Mouse (Mus musculus) limb, embryonic 12.5 days (tissue): Measurements from ENCODE around the gene Wdr24. TPM values are rescaled to one million over a fixed set of nuclear protein-coding genes. Genes with fewer than 3 reads are reported as not detected.
"Not testable (repeated sequence)": the region's sequence is repeated elsewhere in the genome, so short reads cannot be mapped to it uniquely, and the experiment has no call there.

Experiments used
- ATAC-seq: fragments of 200-750 bp; cut with Nextera tagmentation; 2 replicates; pipeline ENCODE4 v1.8.0; 2017; ENCODE audit warnings: low read depth, moderate TSS enrichment; ENCODE audit not compliant: insufficient number of reproducible peaks, insufficient read depth, low FRiP score, low TSS enrichment
- H3K27ac ChIP-seq: fragments of 300-500 bp; sonication (generic); 2 replicates; pipeline ENCODE4 v1.5.1; 2016; ENCODE audit warnings: mild to moderate bottlenecking, moderate library complexity
- H3K27me3 ChIP-seq: fragments of 300-500 bp; sonication (generic); 2 replicates; pipeline ENCODE4 v1.6.1; 2016; ENCODE audit warnings: mild to moderate bottlenecking, moderate library complexity
- H3K36me3 ChIP-seq: fragments of 300-500 bp; sonication (generic); 2 replicates; pipeline ENCODE4 v1.6.1; 2016; ENCODE audit warnings: mild to moderate bottlenecking, moderate library complexity
- H3K4me1 ChIP-seq: fragments of 300-500 bp; sonication (generic); replicated peaks from 2 replicates; pipeline ENCODE4 v1.6.1; 2016
- H3K4me2 ChIP-seq: fragments of 300-500 bp; sonication (generic); 2 replicates; pipeline ENCODE4 v1.6.1; 2016; ENCODE audit warnings: mild to moderate bottlenecking, moderate library complexity
- H3K4me3 ChIP-seq: fragments of 300-500 bp; sonication (generic); replicated peaks from 2 replicates; pipeline ENCODE4 v1.5.1; 2016; ENCODE audit warnings: mild to moderate bottlenecking
- H3K9ac ChIP-seq: fragments of 300-500 bp; sonication (generic); replicated peaks from 2 replicates; pipeline ENCODE4 v1.6.1; 2016; ENCODE audit warnings: mild to moderate bottlenecking, moderate library complexity
- H3K9me3 ChIP-seq: fragments of 300-500 bp; sonication (generic); 2 replicates; pipeline ENCODE4 v1.6.1; 2016; ENCODE audit warnings: mild to moderate bottlenecking, moderate library complexity
- WGBS: fragments of 180-500 bp; shearing (Covaris S2); methylation state at CpG from one replicate; pipeline ENCODE4 v1.1.7; 2016; 5-methylcytosine and 5-hydroxymethylcytosine counted together
- polyA plus RNA-seq: library from polyadenylated mRNA; unstranded; fragments of >200 nt; fragmentation: Nextera tagmentation; extraction: Ambion mirVana; gene quantifications from 2 replicates; pipeline ENCODE4 v1.2.1, GENCODE M21; 2016

Wdr24 gene
- polyA plus RNA-seq, 1 experiment from 2014 or later, result 30.9 TPM

- Histone ChIP-seq H3K4me2 (peak overlapping the region; percentile 87), H3K4me1 (peaks cover 47% of the 10 kb centered on the region), H3K9ac (peak overlapping the region; percentile 81), H3K27ac (peak overlapping the region; percentile 89), H3K27me3 (no peaks in the 10 kb centered on the region), H3K4me3 (peak overlapping the region; percentile 80), H3K36me3 (peaks cover 36% of the 10 kb centered on the region), H3K9me3 (no peaks in the 10 kb centered on the region)
- ATAC-seq, result peak; percentile 13; the same call in 1 of the 2 replicates
- under 1% methylated on average over 45 of the region's 45 CpGs for WGBS
Observed at GRCm38 (mm10) chr17:25791843-25792527, 31.4 kb upstream of the Wdr24 start.

DNA sequence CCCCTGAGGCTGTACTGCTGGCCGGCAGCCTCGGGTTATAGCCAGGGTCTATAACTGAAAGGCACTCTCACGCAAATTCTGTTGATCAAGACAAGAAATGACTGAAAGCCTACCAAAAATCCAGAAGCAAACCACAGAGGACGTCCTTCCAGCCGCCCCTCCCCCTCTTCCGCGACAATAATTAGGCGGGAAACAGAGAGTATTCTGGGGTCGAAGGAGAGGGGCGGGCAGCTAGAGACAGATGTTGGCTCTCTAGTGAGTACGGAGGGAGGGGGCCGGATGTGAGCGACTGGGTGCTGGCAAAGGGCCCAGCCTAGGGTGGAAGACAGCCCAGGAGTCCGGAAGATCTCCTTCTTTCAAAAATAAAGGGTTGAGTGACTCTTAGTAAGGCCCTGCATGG, 30.8 kb upstream of the Wdr24 start, which contains the start of gene Fam173a:
Gene Fam173a, minus strand, starts transcription at position 287 of the 400 bp plus-strand sequence.
- peak within 1 kb of the TSS; percentile 81 for H3K9ac ChIP-seq
- peaks cover 30% of the 10 kb centered on the region for H3K36me3 ChIP-seq
- H3K4me2 ChIP-seq, result peak within 1 kb of the TSS; percentile 87
- no peaks in the 10 kb centered on the region for H3K27me3 ChIP-seq
- H3K4me3 ChIP-seq, result peak within 1 kb of the TSS; percentile 80
- peaks cover 52% of the 10 kb centered on the region for H3K4me1 ChIP-seq
- H3K27ac ChIP-seq, result peak within 1 kb of the TSS; percentile 89
- H3K9me3 ChIP-seq, result no peaks in the 10 kb centered on the region
- under 1% methylated on average over 14 of the region's 14 CpGs for WGBS
- no peak for ATAC-seq

DNA sequence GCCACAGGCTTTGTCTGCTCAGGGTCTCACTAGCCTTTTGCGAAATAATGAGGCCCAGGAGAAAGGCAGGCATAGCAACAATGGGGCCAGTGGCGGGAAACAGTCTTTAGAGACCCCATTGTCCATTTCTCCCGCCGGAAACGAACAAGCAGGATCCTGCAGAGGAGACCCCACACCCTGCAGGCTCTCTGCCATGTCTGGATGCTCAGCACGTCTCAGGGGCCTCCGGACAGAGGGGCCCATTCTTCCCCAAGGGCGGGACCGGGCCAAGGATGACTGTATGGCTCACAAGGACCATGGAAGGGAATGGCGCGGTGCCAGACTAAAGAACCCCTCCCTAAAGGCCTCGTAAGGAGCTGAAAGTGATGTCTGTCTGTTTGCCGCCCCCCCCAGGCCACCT, 29.2 kb upstream of the Wdr24 start:
- Histone ChIP-seq H3K9me3 (no peaks in the 10 kb centered on the region), H3K4me1 (peaks cover 52% of the 10 kb centered on the region), H3K36me3 (peaks cover 17% of the 10 kb centered on the region), H3K4me2 (no peak overlapping the region), H3K9ac (no peak overlapping the region), H3K27ac (no peak overlapping the region), H3K4me3 (no peak overlapping the region), H3K27me3 (no peaks in the 10 kb centered on the region)
- 83% methylated on average over 13 of the region's 13 CpGs for WGBS
- ATAC-seq, result no peak

DNA sequence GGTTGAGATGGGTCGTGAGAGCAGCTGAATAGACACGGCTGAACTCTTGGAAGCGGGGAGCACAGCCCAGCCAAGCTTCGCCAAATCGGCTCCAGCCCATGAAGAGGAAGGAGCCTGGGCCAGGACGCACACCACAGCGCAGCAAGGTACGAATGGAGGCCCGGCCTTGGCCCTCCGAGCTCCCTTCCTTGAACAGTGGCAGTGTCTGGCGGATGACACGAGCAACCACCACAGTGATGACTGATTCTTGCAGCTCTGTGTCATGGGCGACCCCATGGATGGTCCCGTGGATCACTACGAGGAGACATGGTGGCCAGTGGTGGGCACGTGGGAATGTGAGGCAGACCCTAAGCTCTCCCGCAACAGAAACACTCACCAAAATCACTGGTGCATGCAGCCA, 28.4 kb upstream of the Wdr24 start:
- no peaks in the 10 kb centered on the region for H3K9me3 ChIP-seq
- H3K4me3 ChIP-seq, result peak overlapping the region; percentile 84
- H3K4me1 ChIP-seq, result peaks cover 52% of the 10 kb centered on the region
- no peak for ATAC-seq
- H3K9ac ChIP-seq, result peak overlapping the region; percentile 79; the same call in 1 of the 2 replicates
- 0 out of 2 replicates have a peak overlapping the region, but pooled peaks have one; percentile 69 for H3K27ac ChIP-seq
- no peaks in the 10 kb centered on the region for H3K27me3 ChIP-seq
- 83% methylated on average over 17 of the region's 17 CpGs for WGBS
- H3K36me3 ChIP-seq, result 0 out of 2 replicates have a peak, but pooled peaks cover 10% of the 10 kb centered on the region
- peak overlapping the region; percentile 99 for H3K4me2 ChIP-seq

DNA sequence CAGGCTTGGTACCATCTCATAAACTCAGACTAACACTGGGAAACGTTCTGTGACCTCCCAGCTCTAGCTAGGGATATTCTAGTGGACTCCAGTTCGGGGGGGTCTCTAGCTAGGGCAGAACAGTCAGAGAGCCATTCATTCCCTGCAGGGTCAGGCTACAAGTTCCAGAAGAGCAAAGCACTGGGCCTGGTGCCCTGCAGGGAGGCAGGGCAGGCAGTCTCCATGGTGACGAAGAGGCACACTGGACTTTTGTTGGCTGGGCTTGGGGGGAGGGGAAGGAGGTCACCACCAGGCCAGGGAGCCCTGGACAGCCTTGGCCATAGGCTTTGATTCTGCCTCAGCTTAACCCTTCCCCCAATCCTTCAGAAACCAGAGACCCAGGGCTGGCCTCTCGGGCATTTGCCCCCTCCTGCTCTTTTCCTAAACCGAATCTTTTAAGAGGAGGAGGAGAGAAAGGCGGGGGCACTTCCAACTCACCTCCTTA, 27.8 kb upstream of the Wdr24 start, which contains the start of gene AC134908.4:
Gene AC134908.4, minus strand, starts transcription at position 51 of the 484 bp plus-strand sequence.
- ATAC-seq, result no peak
- Histone ChIP-seq H3K4me2 (peak within 1 kb of the TSS; percentile 99), H3K9ac (peak within 1 kb of the TSS; percentile 79), H3K27ac (peak within 1 kb of the TSS; percentile 69; the same call in 1 of the 2 replicates), H3K36me3 (0 out of 2 replicates have a peak, but pooled peaks cover 10% of the 10 kb centered on the region), H3K4me1 (peaks cover 50% of the 10 kb centered on the region), H3K27me3 (no peaks in the 10 kb centered on the region), H3K9me3 (no peaks in the 10 kb centered on the region), H3K4me3 (peak within 1 kb of the TSS; percentile 84)
- WGBS, result 5% methylated on average over 6 of the region's 6 CpGs

DNA sequence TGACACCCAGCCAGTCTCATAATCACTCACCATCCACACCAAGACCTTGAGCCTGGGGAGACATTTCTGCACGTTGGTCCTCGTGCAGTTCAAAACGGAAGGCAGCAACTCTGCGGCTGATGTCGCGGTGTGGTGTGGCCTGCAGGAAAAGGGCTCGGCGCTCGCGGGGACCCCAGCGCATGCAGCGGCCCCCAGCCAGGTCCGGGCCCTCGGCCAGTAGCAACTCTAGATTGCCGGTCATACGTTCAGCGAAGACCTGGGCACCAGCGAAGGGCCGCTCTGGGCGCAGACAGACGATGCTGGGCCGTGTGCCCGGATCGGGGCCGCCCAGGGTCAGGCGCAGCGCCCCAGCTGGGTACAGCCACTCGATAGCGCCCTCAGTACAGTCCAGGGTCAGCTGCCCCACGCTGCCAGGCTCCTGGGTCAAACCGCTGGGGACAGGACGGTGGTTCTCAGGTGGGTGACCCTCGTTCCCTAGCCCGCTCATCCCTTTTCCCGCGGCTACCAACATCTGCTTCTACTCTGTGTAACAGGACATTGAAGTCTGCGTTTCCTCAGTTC, 27.1 kb upstream of the Wdr24 start:
- H3K9me3 ChIP-seq, result no peaks in the 10 kb centered on the region
- H3K27ac ChIP-seq, result peak overlapping the region; percentile 69; the same call in 1 of the 2 replicates
- H3K4me3 ChIP-seq, result peak overlapping the region; percentile 84
- peaks cover 44% of the 10 kb centered on the region for H3K4me1 ChIP-seq
- 0 out of 2 replicates have a peak, but pooled peaks cover 1% of the 10 kb centered on the region for H3K27me3 ChIP-seq
- under 1% methylated on average over 37 of the region's 37 CpGs for WGBS
- 0 out of 2 replicates have a peak, but pooled peaks cover 10% of the 10 kb centered on the region for H3K36me3 ChIP-seq
- peak overlapping the region; percentile 99 for H3K4me2 ChIP-seq
- ATAC-seq, result peak; percentile 11; the same call in 1 of the 2 replicates
- peak overlapping the region; percentile 79 for H3K9ac ChIP-seq

GRCm38 (mm10) chr17:25796951-25797369, 26.5 kb upstream of the Wdr24 start, which contains the start of gene Metrn:
TSS of gene Metrn (minus strand) at chr17:25797136.
- peaks cover 40% of the 10 kb centered on the region for H3K4me1 ChIP-seq
- H3K9ac ChIP-seq, result peak within 1 kb of the TSS; percentile 79
- H3K4me3 ChIP-seq, result peak within 1 kb of the TSS; percentile 84
- peak within 1 kb of the TSS; percentile 69 for H3K27ac ChIP-seq
- peak within 1 kb of the TSS; percentile 99 for H3K4me2 ChIP-seq
- under 1% methylated on average over 35 of the region's 35 CpGs for WGBS
- 0 out of 2 replicates have a peak, but pooled peaks cover 10% of the 10 kb centered on the region for H3K36me3 ChIP-seq
- H3K9me3 ChIP-seq, result no peaks in the 10 kb centered on the region
- peak; percentile 78 for ATAC-seq
- 0 out of 2 replicates have a peak, but pooled peaks cover 5% of the 10 kb centered on the region for H3K27me3 ChIP-seq

DNA sequence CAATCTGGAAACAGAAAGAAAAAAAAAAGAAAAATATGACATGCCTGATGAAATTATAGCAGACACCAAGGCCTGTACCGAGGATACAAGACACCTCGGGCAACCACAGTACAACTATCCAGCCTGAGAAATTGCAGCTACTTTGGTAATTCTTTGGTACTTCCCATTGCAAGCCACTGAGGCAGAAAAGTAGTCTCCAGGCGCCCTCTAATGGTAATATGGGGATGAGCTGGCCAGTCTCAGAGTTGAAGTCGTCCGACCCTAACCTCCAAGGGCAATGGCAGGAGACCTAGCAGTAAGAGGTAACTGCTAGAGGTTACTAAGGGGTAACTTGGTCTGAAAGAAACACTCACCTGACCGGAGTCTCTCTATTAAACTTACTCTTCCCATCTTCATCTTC, 22.4 kb upstream of the Wdr24 start:
- WGBS, result 10% methylated on average over 6 of the region's 6 CpGs
- Histone ChIP-seq H3K9me3 (no peaks in the 10 kb centered on the region), H3K4me3 (no peak overlapping the region), H3K27me3 (peaks cover 28% of the 10 kb centered on the region), H3K4me1 (peaks cover 10% of the 10 kb centered on the region), H3K27ac (no peak overlapping the region), H3K4me2 (no peak overlapping the region), H3K9ac (no peak overlapping the region), H3K36me3 (no peaks in the 10 kb centered on the region)
- no peak for ATAC-seq

GRCm38 (mm10) chr17:25802825-25803517, 20.5 kb upstream of the Wdr24 start:
- Histone ChIP-seq H3K4me2 (no peak overlapping the region), H3K27ac (no peak overlapping the region), H3K9ac (no peak overlapping the region), H3K36me3 (no peaks in the 10 kb centered on the region), H3K4me3 (no peak overlapping the region), H3K9me3 (no peaks in the 10 kb centered on the region), H3K4me1 (no peaks in the 10 kb centered on the region), H3K27me3 (peaks cover 43% of the 10 kb centered on the region)
- ATAC-seq, result no peak
- 15% methylated on average over 10 of the region's 10 CpGs for WGBS

DNA sequence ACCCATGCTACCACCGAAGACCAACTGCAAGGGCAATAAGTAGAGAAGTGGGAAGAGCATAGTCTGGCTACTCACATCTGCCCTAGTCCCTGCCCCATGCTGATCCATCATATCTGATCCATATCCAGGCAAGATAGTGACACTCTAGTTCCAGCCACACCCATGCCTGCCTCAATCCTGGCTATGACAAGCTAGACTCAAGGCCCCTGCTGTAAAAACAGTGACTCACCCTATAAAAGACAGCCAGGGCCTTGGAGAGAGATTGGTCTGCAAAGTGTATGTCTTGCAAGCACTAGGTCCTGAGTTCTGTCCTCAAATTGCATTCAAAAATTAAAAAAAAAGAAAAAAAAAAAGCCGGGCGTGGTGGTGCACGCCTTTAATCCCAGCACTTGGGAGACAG, 16.9 kb upstream of the Wdr24 start:
- H3K36me3 ChIP-seq, result no peaks in the 10 kb centered on the region
- H3K4me3 ChIP-seq, result no peak overlapping the region
- WGBS, result 74% methylated on average over 4 of the region's 4 CpGs
- H3K4me1 ChIP-seq, result peaks cover 8% of the 10 kb centered on the region
- H3K9me3 ChIP-seq, result no peaks in the 10 kb centered on the region
- no peak for ATAC-seq
- peaks cover 75% of the 10 kb centered on the region for H3K27me3 ChIP-seq
- H3K27ac ChIP-seq, result no peak overlapping the region
- H3K4me2 ChIP-seq, result no peak overlapping the region
- no peak overlapping the region for H3K9ac ChIP-seq

DNA sequence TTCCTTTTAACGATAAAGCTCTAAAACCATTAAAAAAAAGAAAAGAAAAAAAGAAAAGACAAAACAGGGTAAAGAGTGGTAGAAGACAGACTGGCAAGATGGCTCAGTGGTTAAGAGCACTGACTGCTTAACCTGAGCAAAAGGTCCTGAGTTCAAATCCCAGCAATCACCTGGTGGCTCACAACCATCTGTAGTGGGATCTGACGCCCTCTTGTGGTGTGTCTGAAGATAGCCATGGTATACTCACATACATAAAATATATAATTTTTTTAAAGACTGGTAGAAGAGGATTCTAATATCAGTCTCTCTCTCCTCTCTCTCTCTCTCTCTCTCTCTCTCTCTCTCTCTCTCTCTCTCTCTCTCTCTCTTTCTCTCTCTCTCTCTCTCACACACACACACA, 16.0 kb upstream of the Wdr24 start:
- not testable (repeated sequence) for H3K27ac ChIP-seq, ATAC-seq, H3K9me3 ChIP-seq, H3K9ac ChIP-seq, H3K36me3 ChIP-seq, H3K4me3 ChIP-seq, H3K4me2 ChIP-seq, H3K4me1 ChIP-seq
- peaks cover 79% of the 10 kb centered on the region for H3K27me3 ChIP-seq
- 47% methylated on average over 2 of the region's 2 CpGs for WGBS
